Mouse (Mus musculus): Measurements from ENCODE around the gene Fem1a.

Fem1a gene

DNA sequence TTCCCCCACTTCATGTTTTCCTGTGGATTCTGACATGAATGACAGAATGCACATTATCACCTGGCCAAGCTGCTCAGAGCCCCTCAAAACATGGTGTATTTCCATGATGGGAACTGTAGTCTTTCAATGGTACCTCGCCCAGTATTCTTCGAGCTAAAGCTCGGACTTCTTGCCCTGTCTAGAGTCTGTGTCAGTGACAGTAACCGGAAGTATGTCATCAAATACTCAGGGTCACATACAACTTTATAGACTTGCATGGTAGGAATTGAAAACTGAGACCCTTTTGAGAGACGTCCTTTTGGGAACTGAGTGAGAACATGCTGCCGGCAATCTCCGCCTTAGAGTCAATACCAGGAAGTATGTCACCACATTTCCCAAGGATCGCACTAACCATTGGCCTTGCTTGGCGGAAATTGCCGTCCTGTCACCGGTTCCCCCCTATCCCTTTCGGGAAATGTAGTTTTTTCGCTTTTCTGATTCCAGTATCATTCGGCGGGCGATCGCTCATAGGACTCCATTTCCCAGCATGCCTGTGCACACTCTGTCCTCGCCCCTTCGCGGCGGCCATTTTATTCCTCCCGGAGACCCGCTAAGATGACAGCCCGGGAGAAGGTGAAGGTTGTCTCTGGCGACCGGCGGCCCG, at the start of gene Fem1a:
Gene Fem1a (plus strand): TSS at position 572 of the 643 bp plus-strand sequence.
- peak; percentile 97 for DNase-seq (ENCODE audit: low read depth, low spot score)

DNA sequence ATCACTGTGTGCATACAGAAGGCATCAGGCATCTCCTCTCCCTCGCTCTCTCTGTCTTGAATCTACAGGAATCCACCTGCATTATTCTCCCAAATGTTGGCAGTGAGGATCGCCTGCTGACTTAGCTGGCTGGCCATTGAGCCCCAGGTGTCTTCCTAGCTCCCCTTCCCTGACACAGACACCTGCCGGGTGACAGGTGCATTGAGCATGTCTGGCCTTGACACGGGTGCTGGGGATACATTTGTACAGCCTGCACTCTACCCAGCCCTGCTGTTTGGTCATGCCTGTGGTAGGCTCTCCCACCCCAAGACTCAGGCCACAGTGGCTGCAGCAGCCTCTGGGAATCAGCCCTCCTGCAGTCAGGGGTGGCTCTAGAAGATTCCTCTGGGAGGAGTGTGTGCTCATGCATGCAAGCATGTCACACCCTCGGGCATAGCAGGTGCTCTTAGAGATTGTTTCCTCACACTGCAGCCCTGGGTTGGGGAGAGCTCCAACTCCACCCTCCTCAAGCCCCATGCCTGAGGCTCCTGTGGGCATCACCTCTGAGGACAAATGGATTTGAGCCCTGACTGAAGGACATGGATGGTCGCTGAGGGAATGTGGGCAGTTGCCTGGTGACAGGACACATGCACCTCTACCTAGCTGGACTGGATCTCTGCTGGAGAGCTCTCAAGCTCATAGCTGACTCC, 49.5 kb upstream of the Fem1a start:
- no peak for DNase-seq (ENCODE audit: low read depth, low spot score)

- DNase-seq (ENCODE audit: low read depth, low spot score): no peak
Observed at GRCm38 (mm10) chr17:56207963-56208530, 48.6 kb upstream of the Fem1a start.

DNA sequence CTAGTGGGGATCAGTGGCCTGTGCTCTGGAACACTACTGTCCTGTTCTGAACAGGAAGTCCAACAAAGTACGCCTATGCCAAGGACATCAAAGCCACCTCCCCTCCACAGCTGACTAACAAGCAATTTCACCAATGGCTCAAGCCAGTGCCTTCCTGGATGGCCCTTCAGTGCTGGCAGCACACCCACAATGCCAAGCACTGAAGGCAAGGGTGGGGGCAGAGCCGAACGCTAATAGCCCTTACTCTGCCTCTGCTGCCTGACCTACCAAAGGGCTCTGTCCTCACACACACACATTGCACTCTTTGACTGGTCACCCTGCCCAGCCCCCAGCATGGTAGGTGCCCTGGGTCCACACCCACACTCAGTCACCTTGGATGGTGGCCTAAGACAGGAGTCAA, 47.8 kb upstream of the Fem1a start:
- no peak for DNase-seq (ENCODE audit: low read depth, low spot score)

DNA sequence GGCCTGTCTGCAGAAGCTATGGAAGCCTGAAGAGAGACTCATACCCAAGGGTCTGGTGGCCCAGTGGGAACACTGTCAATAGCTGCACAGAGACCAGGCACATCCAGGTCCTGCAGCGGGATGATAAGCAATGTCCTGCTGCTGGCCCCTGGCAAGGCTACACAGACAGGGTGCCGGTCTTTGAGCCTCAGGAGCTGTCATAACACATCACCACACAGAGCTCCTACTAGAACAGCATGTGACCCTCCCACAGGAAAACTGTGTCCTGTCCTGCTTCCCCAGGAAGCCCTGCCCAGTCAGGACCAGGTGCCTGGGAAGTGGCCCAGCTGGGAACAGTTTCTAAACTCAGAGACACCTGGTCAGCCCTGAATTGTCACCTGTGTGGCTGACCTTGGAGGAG, 45.5 kb upstream of the Fem1a start:
- DNase-seq (ENCODE audit: low read depth, low spot score): no peak

DNA sequence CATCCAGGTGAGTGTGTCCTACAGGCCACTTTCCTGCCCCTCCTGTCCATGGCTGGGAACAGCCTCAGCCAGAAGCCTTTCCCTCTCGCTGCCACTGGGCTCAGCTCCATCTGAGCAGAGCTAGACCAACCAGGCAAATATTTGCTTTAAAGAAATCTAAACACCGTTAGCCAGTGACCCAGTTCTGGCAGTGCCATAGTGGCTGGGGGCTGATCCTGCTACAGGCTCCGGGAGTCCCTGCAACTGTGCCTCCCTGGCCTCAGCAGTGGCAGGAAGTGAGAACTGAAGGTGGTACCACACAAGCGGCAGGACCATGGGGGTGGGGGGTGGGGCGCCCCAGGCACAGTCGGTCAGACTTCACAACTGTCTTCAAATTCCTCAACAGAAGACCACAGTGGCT, 43.9 kb upstream of the Fem1a start:
- DNase-seq (ENCODE audit: low read depth, low spot score): no peak

- no peak for DNase-seq (ENCODE audit: low read depth, low spot score)
Observed at GRCm38 (mm10) chr17:56214229-56214628, 42.4 kb upstream of the Fem1a start.

- DNase-seq (ENCODE audit: low read depth, low spot score): no peak
Observed at GRCm38 (mm10) chr17:56217670-56218069, 38.9 kb upstream of the Fem1a start.

GRCm38 (mm10) chr17:56218377-56219191, 38.0 kb upstream of the Fem1a start, which contains the start of gene Dpp9:
Gene Dpp9 (minus strand): TSS chr17:56218905.
- DNase-seq (ENCODE audit: low read depth, low spot score): peak; percentile 89

GRCm38 (mm10) chr17:56219251-56219650, 37.4 kb upstream of the Fem1a start:
- no peak for DNase-seq (ENCODE audit: low read depth, low spot score)

DNA sequence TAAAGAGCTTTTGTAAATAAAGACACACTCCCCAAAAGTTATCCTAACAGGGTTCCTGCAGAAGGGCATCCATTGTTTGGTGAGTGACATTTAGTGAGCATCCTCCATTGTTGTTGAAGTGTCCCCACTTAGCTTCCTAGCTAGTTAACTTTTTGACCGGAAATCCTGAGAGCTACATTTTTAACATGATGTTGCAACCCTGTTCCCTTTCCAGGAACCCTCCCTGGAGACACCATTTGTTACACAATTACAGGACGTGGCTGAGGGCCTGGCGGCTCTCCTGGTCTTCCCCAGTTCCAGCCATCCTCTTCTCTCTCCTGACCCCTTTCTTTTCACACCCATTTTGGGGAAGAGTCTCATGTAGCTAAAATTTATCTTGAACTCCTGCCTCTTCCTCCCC, 36.8 kb upstream of the Fem1a start:
- no peak for DNase-seq (ENCODE audit: low read depth, low spot score)

- no peak for DNase-seq (ENCODE audit: low read depth, low spot score)
Observed at GRCm38 (mm10) chr17:56224916-56225315, 31.7 kb upstream of the Fem1a start.

GRCm38 (mm10) chr17:56226566-56226965, 30.0 kb upstream of the Fem1a start:
- no peak for DNase-seq (ENCODE audit: low read depth, low spot score)

GRCm38 (mm10) chr17:56229943-56230342, 26.7 kb upstream of the Fem1a start:
- no peak for DNase-seq (ENCODE audit: low read depth, low spot score)

- DNase-seq (ENCODE audit: low read depth, low spot score): no peak
Observed at GRCm38 (mm10) chr17:56233389-56233788, 23.2 kb upstream of the Fem1a start.

GRCm38 (mm10) chr17:56233818-56234469, 22.7 kb upstream of the Fem1a start:
- DNase-seq (ENCODE audit: low read depth, low spot score): peak; percentile 76

DNA sequence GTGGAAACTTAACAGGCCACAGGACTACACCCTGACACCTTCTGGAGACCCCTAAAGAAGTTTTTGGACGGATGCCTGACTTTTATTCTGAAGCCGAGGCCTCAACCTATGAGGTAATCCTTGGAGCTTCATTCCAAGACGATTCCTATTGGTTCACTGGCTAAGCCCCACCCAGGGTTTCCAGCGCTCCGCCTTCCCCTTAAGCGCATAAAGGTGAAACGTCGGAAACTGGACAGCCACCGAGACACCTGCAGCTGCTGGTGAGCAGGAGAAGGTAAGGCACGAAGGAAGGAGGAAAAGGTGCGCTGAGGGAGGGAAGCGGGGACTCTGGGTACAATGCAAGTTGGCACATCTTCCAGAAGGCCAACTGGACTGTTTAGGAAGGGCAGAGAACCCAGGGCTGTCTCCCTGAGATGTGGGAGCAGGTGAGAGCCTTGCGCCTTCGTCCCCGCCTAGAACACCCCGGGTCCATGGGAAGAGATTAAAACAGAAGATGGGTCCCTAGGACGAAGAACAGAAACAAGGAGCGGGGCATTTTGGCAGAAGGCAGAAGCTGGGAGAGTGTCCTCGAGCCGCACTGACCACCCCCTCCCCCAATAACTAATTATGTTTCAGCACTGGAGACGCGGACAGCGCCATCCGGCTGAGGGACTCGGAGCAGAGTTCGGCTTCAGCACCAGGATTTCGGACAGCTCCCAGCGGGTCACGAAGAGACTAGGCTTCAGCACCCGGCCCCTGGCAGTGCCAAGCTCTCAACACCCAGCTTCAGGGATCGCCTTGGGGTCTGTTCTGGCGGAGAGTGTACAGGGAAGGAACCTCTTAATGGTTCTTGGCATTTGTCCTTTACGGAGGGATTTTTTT, 14.8 kb upstream of the Fem1a start:
- DNase-seq (ENCODE audit: low read depth, low spot score): peak; percentile 75

- DNase-seq (ENCODE audit: low read depth, low spot score): no peak
Observed at GRCm38 (mm10) chr17:56245608-56246007, 11.0 kb upstream of the Fem1a start.

GRCm38 (mm10) chr17:56251136-56251829, 5.3 kb upstream of the Fem1a start:
- DNase-seq (ENCODE audit: low read depth, low spot score): peak; percentile 39

- DNase-seq (ENCODE audit: low read depth, low spot score): no peak
Observed at GRCm38 (mm10) chr17:56254695-56255094, 1.9 kb upstream of the Fem1a start.

All from retina, postnatal 7 days (tissue).